Mouse (Mus musculus): ENCODE measurements around the gene Gm17657.

GRCm38 (mm10) chr17:29519731-29520130 lies 29.7 kb downstream of the Gm17657 start:
- TF ChIP-seq CTCF (IDR thresholded peaks at IDR 0.05; ENCODE audit: low read depth, low read length) (no peak), POLR2A (IDR thresholded peaks at IDR 0.05; ENCODE audit: extremely low read depth, insufficient read depth, low read length) (no peak)
